Mouse (Mus musculus) brain, adult 2 months (tissue): ENCODE data around the gene Coro2a.
A peak's percentile ranks its signal among the peaks of the same experiment; 100 is the strongest.
"Not testable (repeated sequence)": the region's sequence is repeated elsewhere in the genome, so short reads cannot be mapped to it uniquely, and the experiment has no call there.

Experiments
- DNase-seq: peaks from one replicate; pipeline ENCODE4 v3.0.0; 2011; ENCODE audit warnings: low read depth, low spot score

Gene Coro2a

GRCm38 (mm10) chr4:46601844-46602423 is at the start of gene Coro2a:
TSS of gene Coro2a (minus strand) at chr4:46602202.
- DNase-seq: peak; percentile 94

GRCm38 (mm10) chr4:46650086-46650753 is 48.2 kb upstream of the Coro2a start, which contains the start of gene Tbc1d2:
TSS of gene Tbc1d2 (minus strand) at chr4:46650209.
- peak; percentile 97 for DNase-seq

- DNase-seq: no peak
Observed at GRCm38 (mm10) chr4:46649161-46649560, 47.2 kb upstream of the Coro2a start.

- DNase-seq: no peak
Observed at GRCm38 (mm10) chr4:46643676-46644112, 41.7 kb upstream of the Coro2a start.

- DNase-seq: no peak
Observed at GRCm38 (mm10) chr4:46642924-46643675, 41.1 kb upstream of the Coro2a start.

GRCm38 (mm10) chr4:46641283-46641682 is 39.3 kb upstream of the Coro2a start:
- no peak for DNase-seq

GRCm38 (mm10) chr4:46639866-46640265 is 37.9 kb upstream of the Coro2a start:
- no peak for DNase-seq

GRCm38 (mm10) chr4:46637250-46637649 is 35.2 kb upstream of the Coro2a start:
- not testable (repeated sequence) for DNase-seq

- DNase-seq: no peak
Observed at GRCm38 (mm10) chr4:46635702-46636430, 33.9 kb upstream of the Coro2a start.

- peak; percentile 72 for DNase-seq
Observed at GRCm38 (mm10) chr4:46634881-46635280, 32.9 kb upstream of the Coro2a start.

- DNase-seq: peak; percentile 23
Observed at GRCm38 (mm10) chr4:46633565-46633964, 31.6 kb upstream of the Coro2a start.

- DNase-seq: no peak
Observed at GRCm38 (mm10) chr4:46632465-46632864, 30.5 kb upstream of the Coro2a start.

- DNase-seq: no peak
Observed at GRCm38 (mm10) chr4:46630390-46630789, 28.4 kb upstream of the Coro2a start.

- no peak for DNase-seq
Observed at GRCm38 (mm10) chr4:46628873-46629272, 26.9 kb upstream of the Coro2a start.

GRCm38 (mm10) chr4:46628081-46628480 is 26.1 kb upstream of the Coro2a start:
- DNase-seq: no peak

- peak; percentile 85 for DNase-seq
Observed at GRCm38 (mm10) chr4:46625101-46625500, 23.1 kb upstream of the Coro2a start.

GRCm38 (mm10) chr4:46623007-46623406 is 21.0 kb upstream of the Coro2a start:
- no peak for DNase-seq

- DNase-seq: no peak
Observed at GRCm38 (mm10) chr4:46620946-46621345, 18.9 kb upstream of the Coro2a start.

GRCm38 (mm10) chr4:46620330-46620729 is 18.3 kb upstream of the Coro2a start:
- DNase-seq: peak; percentile 56

- no peak for DNase-seq
Observed at GRCm38 (mm10) chr4:46618196-46618817, 16.3 kb upstream of the Coro2a start.

- DNase-seq: peak; percentile 32
Observed at GRCm38 (mm10) chr4:46617408-46617807, 15.4 kb upstream of the Coro2a start.
